Mouse (Mus musculus) lung, embryonic 15.5 days (tissue): ENCODE measurements at regions not wholly inside any gene's neighbourhood (a gene's known extent, or its start where the extent isn't known, plus 50 kb on each side); places are given as distances from the start of the nearest gene placed in this dataset.

Experiments used
- ATAC-seq: fragments of 200-750 bp; cut with Nextera tagmentation; 2 replicates; pipeline ENCODE4 v1.8.0; 2017; ENCODE audit warnings: moderate number of reproducible peaks, borderline replicate concordance; ENCODE audit not compliant: low FRiP score, low TSS enrichment; ENCODE audit errors: extremely low read depth
- H3K27ac ChIP-seq: fragments of 300-500 bp; sonication (generic); 2 replicates; pipeline ENCODE4 v1.5.1; 2015; ENCODE audit warnings: moderate library complexity, mild to moderate bottlenecking, inconsistent platforms
- H3K27me3 ChIP-seq: fragments of 300-500 bp; sonication (generic); 2 replicates; pipeline ENCODE4 v1.6.1; 2015; ENCODE audit warnings: inconsistent platforms
- H3K36me3 ChIP-seq: fragments of 300-500 bp; sonication (generic); 2 replicates; pipeline ENCODE4 v1.6.1; 2015; ENCODE audit warnings: inconsistent platforms
- H3K4me1 ChIP-seq: fragments of 300-500 bp; sonication (generic); 2 replicates; pipeline ENCODE4 v1.6.1; 2015; ENCODE audit warnings: inconsistent platforms
- H3K4me2 ChIP-seq: fragments of 300-500 bp; sonication (generic); 2 replicates; pipeline ENCODE4 v1.6.1; 2015; ENCODE audit warnings: inconsistent platforms, mild to moderate bottlenecking, moderate library complexity
- H3K4me3 ChIP-seq: fragments of 300-500 bp; sonication (generic); 2 replicates; pipeline ENCODE4 v1.5.1; 2015; ENCODE audit warnings: mild to moderate bottlenecking, inconsistent platforms
- H3K9ac ChIP-seq: fragments of 300-500 bp; sonication (generic); 2 replicates; pipeline ENCODE4 v1.6.1; 2015; ENCODE audit warnings: inconsistent platforms
- H3K9me3 ChIP-seq: fragments of 300-500 bp; sonication (generic); 2 replicates; pipeline ENCODE4 v1.6.1; 2016; ENCODE audit warnings: inconsistent platforms
- WGBS: fragments of 180-500 bp; shearing (Covaris S2); methylation state at CpG from one replicate; pipeline ENCODE4 v1.1.7; 2015; 5-methylcytosine and 5-hydroxymethylcytosine counted together

GRCm38 (mm10) chr14:61805433-61805832 lies 198.2 kb downstream of the Kcnrg start:
- no peaks in the 10 kb centered on the region for H3K36me3 ChIP-seq
- no peak for ATAC-seq
- 69% methylated on average over 2 of the region's 2 CpGs for WGBS
- no peak overlapping the region for H3K4me2 ChIP-seq
- no peaks in the 10 kb centered on the region for H3K27me3 ChIP-seq
- no peak overlapping the region for H3K27ac ChIP-seq
- no peak overlapping the region for H3K4me3 ChIP-seq
- no peaks in the 10 kb centered on the region for H3K9me3 ChIP-seq
- H3K9ac ChIP-seq: no peak overlapping the region
- H3K4me1 ChIP-seq: peaks cover 13% of the 10 kb centered on the region

- Histone ChIP-seq H3K4me2 (no peak overlapping the region), H3K4me3 (no peak overlapping the region), H3K9ac (no peak overlapping the region), H3K4me1 (peaks cover 13% of the 10 kb centered on the region), H3K9me3 (no peaks in the 10 kb centered on the region), H3K27ac (no peak overlapping the region), H3K27me3 (no peaks in the 10 kb centered on the region), H3K36me3 (no peaks in the 10 kb centered on the region)
- 39% methylated on average over 9 of the region's 9 CpGs for WGBS
- no peak for ATAC-seq
These were observed 200.9 kb downstream of the Kcnrg start for GRCm38 (mm10) chr14:61808193-61808592.

GRCm38 (mm10) chr14:61809716-61810437 lies 202.6 kb downstream of the Kcnrg start:
- Histone ChIP-seq H3K4me3 (no peak overlapping the region), H3K9me3 (no peaks in the 10 kb centered on the region), H3K9ac (no peak overlapping the region), H3K4me1 (peaks cover 13% of the 10 kb centered on the region), H3K27me3 (no peaks in the 10 kb centered on the region), H3K4me2 (no peak overlapping the region), H3K27ac (no peak overlapping the region), H3K36me3 (no peaks in the 10 kb centered on the region)
- WGBS: 55% methylated on average over 10 of the region's 10 CpGs
- ATAC-seq: no peak

- no peak overlapping the region for H3K27ac ChIP-seq
- peaks cover 13% of the 10 kb centered on the region for H3K4me1 ChIP-seq
- no peak overlapping the region for H3K9ac ChIP-seq
- ATAC-seq: no peak
- H3K27me3 ChIP-seq: no peaks in the 10 kb centered on the region
- no peak overlapping the region for H3K4me3 ChIP-seq
- no peaks in the 10 kb centered on the region for H3K9me3 ChIP-seq
- no peaks in the 10 kb centered on the region for H3K36me3 ChIP-seq
- WGBS: 54% methylated on average over 5 of the region's 5 CpGs
- no peak overlapping the region for H3K4me2 ChIP-seq
These were observed 203.6 kb downstream of the Kcnrg start for GRCm38 (mm10) chr14:61810836-61811235.

GRCm38 (mm10) chr14:61817711-61818110 lies 210.5 kb downstream of the Kcnrg start:
- Histone ChIP-seq H3K4me3 (no peak overlapping the region), H3K27ac (no peak overlapping the region), H3K9me3 (no peaks in the 10 kb centered on the region), H3K36me3 (no peaks in the 10 kb centered on the region), H3K4me1 (no peaks in the 10 kb centered on the region), H3K9ac (no peak overlapping the region), H3K4me2 (no peak overlapping the region), H3K27me3 (no peaks in the 10 kb centered on the region)
- WGBS: 27% methylated on average over 11 of the region's 11 CpGs
- ATAC-seq: no peak

- ATAC-seq: no peak
These were observed 211.1 kb downstream of the Kcnrg start for GRCm38 (mm10) chr14:61818365-61818764.

GRCm38 (mm10) chr14:61819251-61819650 lies 212.0 kb downstream of the Kcnrg start:
- no peak for ATAC-seq
- Histone ChIP-seq H3K9ac (no peak overlapping the region), H3K4me1 (no peaks in the 10 kb centered on the region), H3K4me3 (no peak overlapping the region), H3K27me3 (no peaks in the 10 kb centered on the region), H3K27ac (no peak overlapping the region), H3K4me2 (no peak overlapping the region), H3K9me3 (no peaks in the 10 kb centered on the region), H3K36me3 (no peaks in the 10 kb centered on the region)
- WGBS: 82% methylated on average over 2 of the region's 2 CpGs

More at GRCm38 (mm10) chr14:61818365-61818764, 211.1 kb downstream of the Kcnrg start:
- H3K27me3 ChIP-seq: no peaks in the 10 kb centered on the region
- no peak overlapping the region for H3K9ac ChIP-seq
- 90% methylated on average over 2 of the region's 2 CpGs for WGBS
- H3K4me3 ChIP-seq: no peak overlapping the region
- H3K4me1 ChIP-seq: no peaks in the 10 kb centered on the region
- no peaks in the 10 kb centered on the region for H3K9me3 ChIP-seq
- H3K36me3 ChIP-seq: no peaks in the 10 kb centered on the region
- H3K4me2 ChIP-seq: no peak overlapping the region
- no peak overlapping the region for H3K27ac ChIP-seq

- ATAC-seq: peak; percentile 88
- Histone ChIP-seq H3K4me2 (peak overlapping the region; percentile 26), H3K27me3 (no peaks in the 10 kb centered on the region), H3K36me3 (no peaks in the 10 kb centered on the region), H3K9me3 (no peaks in the 10 kb centered on the region), H3K27ac (0 out of 2 replicates have a peak overlapping the region, but pooled peaks have one; percentile 29), H3K4me3 (no peak overlapping the region), H3K9ac (no peak overlapping the region), H3K4me1 (peaks cover 30% of the 10 kb centered on the region)
- WGBS: 26% methylated on average over 8 of the region's 8 CpGs
These were observed 227.2 kb downstream of the Kcnrg start for GRCm38 (mm10) chr14:61834291-61834936.

GRCm38 (mm10) chr14:61835729-61836128 lies 228.5 kb downstream of the Kcnrg start:
- ATAC-seq: no peak
- peaks cover 30% of the 10 kb centered on the region for H3K4me1 ChIP-seq
- peak overlapping the region; percentile 50; the same call in 1 of the 2 replicates for H3K27ac ChIP-seq
- H3K9me3 ChIP-seq: no peaks in the 10 kb centered on the region
- H3K9ac ChIP-seq: no peak overlapping the region
- H3K36me3 ChIP-seq: no peaks in the 10 kb centered on the region
- H3K4me3 ChIP-seq: no peak overlapping the region
- 12% methylated on average over 6 of the region's 6 CpGs for WGBS
- 0 out of 2 replicates have a peak overlapping the region, but pooled peaks have one; percentile 18 for H3K4me2 ChIP-seq
- no peaks in the 10 kb centered on the region for H3K27me3 ChIP-seq

GRCm38 (mm10) chr14:61836231-61836630 lies 229.0 kb downstream of the Kcnrg start:
- no peaks in the 10 kb centered on the region for H3K27me3 ChIP-seq
- H3K4me2 ChIP-seq: no peak overlapping the region
- no peak overlapping the region for H3K9ac ChIP-seq
- ATAC-seq: no peak
- H3K36me3 ChIP-seq: no peaks in the 10 kb centered on the region
- no peaks in the 10 kb centered on the region for H3K9me3 ChIP-seq
- peaks cover 30% of the 10 kb centered on the region for H3K4me1 ChIP-seq
- 54% methylated on average over 6 of the region's 6 CpGs for WGBS
- H3K4me3 ChIP-seq: no peak overlapping the region
- H3K27ac ChIP-seq: 0 out of 2 replicates have a peak overlapping the region, but pooled peaks have one; percentile 50

- H3K9me3 ChIP-seq: no peaks in the 10 kb centered on the region
- H3K4me3 ChIP-seq: no peak overlapping the region
- H3K27me3 ChIP-seq: no peaks in the 10 kb centered on the region
- WGBS: 31% methylated on average over 4 of the region's 4 CpGs
- no peaks in the 10 kb centered on the region for H3K36me3 ChIP-seq
- peaks cover 30% of the 10 kb centered on the region for H3K4me1 ChIP-seq
- no peak overlapping the region for H3K27ac ChIP-seq
- H3K9ac ChIP-seq: no peak overlapping the region
- ATAC-seq: no peak
- H3K4me2 ChIP-seq: no peak overlapping the region
These were observed 229.7 kb downstream of the Kcnrg start for GRCm38 (mm10) chr14:61836965-61837364.

GRCm38 (mm10) chr14:61837851-61838250 lies 230.6 kb downstream of the Kcnrg start:
- WGBS: 61% methylated on average over 8 of the region's 8 CpGs
- Histone ChIP-seq H3K9me3 (no peaks in the 10 kb centered on the region), H3K4me2 (no peak overlapping the region), H3K27ac (no peak overlapping the region), H3K4me3 (no peak overlapping the region), H3K36me3 (no peaks in the 10 kb centered on the region), H3K4me1 (peaks cover 30% of the 10 kb centered on the region), H3K27me3 (no peaks in the 10 kb centered on the region), H3K9ac (no peak overlapping the region)
- ATAC-seq: no peak
